Mouse (Mus musculus): ENCODE results near the gene Skint6.
"Not testable (repeated sequence)": the region's sequence is repeated elsewhere in the genome, so short reads cannot be mapped to it uniquely, and the experiment has no call there.

Skint6 gene

GRCm38 (mm10) chr4:113286873-113287272, at the start of gene Skint6:
Gene Skint6 (minus strand): TSS chr4:113286973.
- DNase-seq (ENCODE audit: low read depth), result no peak

- no peak for DNase-seq (ENCODE audit: low read depth)
Observed at GRCm38 (mm10) chr4:113320911-113321310, 34.1 kb upstream of the Skint6 start.

- DNase-seq (ENCODE audit: low read depth), result no peak
Observed at GRCm38 (mm10) chr4:113301773-113302473, 15.2 kb upstream of the Skint6 start.

GRCm38 (mm10) chr4:113263363-113264060, 23.3 kb downstream of the Skint6 start:
- DNase-seq (ENCODE audit: low read depth), result no peak

- no peak for DNase-seq (ENCODE audit: low read depth)
Observed at GRCm38 (mm10) chr4:113245808-113246207, 41.0 kb downstream of the Skint6 start.

GRCm38 (mm10) chr4:113067621-113068020, 219.2 kb downstream of the Skint6 start:
- no peak for DNase-seq (ENCODE audit: low read depth)

GRCm38 (mm10) chr4:112979160-112979559, 307.6 kb downstream of the Skint6 start:
- DNase-seq (ENCODE audit: low read depth), result not testable (repeated sequence)

- no peak for DNase-seq (ENCODE audit: low read depth)
Observed at GRCm38 (mm10) chr4:112790646-112791045, 496.1 kb downstream of the Skint6 start.

GRCm38 (mm10) chr4:112774766-112775165, 512.0 kb downstream of the Skint6 start, which contains the start of gene Skint10:
Gene Skint10 (minus strand): TSS chr4:112774866.
- DNase-seq (ENCODE audit: low read depth), result no peak

All from c-Kit-positive CD71-negative TER-119-negative erythroid progenitor cells, embryonic 14.5 days (primary cell).